Mouse (Mus musculus) embryonic facial prominence, embryonic 13.5 days (tissue): ENCODE measurements at regions not wholly inside any gene's neighbourhood (a gene's known extent, or its start where the extent isn't known, plus 50 kb on each side); places are given as distances from the start of the nearest gene placed in this dataset.

Experiments
- ATAC-seq: fragments of 200-750 bp; cut with Nextera tagmentation; 2 replicates; pipeline ENCODE4 v1.8.0; 2017; ENCODE audit warnings: low read depth; ENCODE audit not compliant: insufficient number of reproducible peaks, insufficient read depth, low FRiP score, low TSS enrichment
- H3K27ac ChIP-seq: fragments of 300-500 bp; sonication (generic); 2 replicates; pipeline ENCODE4 v1.5.1; 2015; ENCODE audit warnings: moderate library complexity, mild to moderate bottlenecking, inconsistent platforms
- H3K27me3 ChIP-seq: fragments of 300-500 bp; sonication (generic); 2 replicates; pipeline ENCODE4 v1.6.1; 2015; ENCODE audit warnings: mild to moderate bottlenecking, inconsistent platforms
- H3K36me3 ChIP-seq: fragments of 300-500 bp; sonication (generic); 2 replicates; pipeline ENCODE4 v1.6.1; 2015; ENCODE audit warnings: mild to moderate bottlenecking, inconsistent platforms
- H3K4me1 ChIP-seq: fragments of 300-500 bp; sonication (generic); 2 replicates; pipeline ENCODE4 v1.6.1; 2015; ENCODE audit warnings: inconsistent platforms
- H3K4me2 ChIP-seq: fragments of 300-500 bp; sonication (generic); 2 replicates; pipeline ENCODE4 v1.6.1; 2015; ENCODE audit warnings: moderate library complexity, mild to moderate bottlenecking, inconsistent platforms
- H3K4me3 ChIP-seq: fragments of 300-500 bp; sonication (generic); 2 replicates; pipeline ENCODE4 v1.5.1; 2015; ENCODE audit warnings: mild to moderate bottlenecking, inconsistent platforms
- H3K9ac ChIP-seq: fragments of 300-500 bp; sonication (generic); 2 replicates; pipeline ENCODE4 v1.6.1; 2015; ENCODE audit warnings: mild to moderate bottlenecking, inconsistent platforms
- H3K9me3 ChIP-seq: fragments of 300-500 bp; sonication (generic); 2 replicates; pipeline ENCODE4 v1.6.1; 2016; ENCODE audit warnings: inconsistent platforms
- WGBS: fragments of 180-500 bp; shearing (Covaris S2); methylation state at CpG from one replicate; pipeline ENCODE4 v1.1.7; 2015; ENCODE audit warnings: mixed read lengths; 5-methylcytosine and 5-hydroxymethylcytosine counted together

DNA sequence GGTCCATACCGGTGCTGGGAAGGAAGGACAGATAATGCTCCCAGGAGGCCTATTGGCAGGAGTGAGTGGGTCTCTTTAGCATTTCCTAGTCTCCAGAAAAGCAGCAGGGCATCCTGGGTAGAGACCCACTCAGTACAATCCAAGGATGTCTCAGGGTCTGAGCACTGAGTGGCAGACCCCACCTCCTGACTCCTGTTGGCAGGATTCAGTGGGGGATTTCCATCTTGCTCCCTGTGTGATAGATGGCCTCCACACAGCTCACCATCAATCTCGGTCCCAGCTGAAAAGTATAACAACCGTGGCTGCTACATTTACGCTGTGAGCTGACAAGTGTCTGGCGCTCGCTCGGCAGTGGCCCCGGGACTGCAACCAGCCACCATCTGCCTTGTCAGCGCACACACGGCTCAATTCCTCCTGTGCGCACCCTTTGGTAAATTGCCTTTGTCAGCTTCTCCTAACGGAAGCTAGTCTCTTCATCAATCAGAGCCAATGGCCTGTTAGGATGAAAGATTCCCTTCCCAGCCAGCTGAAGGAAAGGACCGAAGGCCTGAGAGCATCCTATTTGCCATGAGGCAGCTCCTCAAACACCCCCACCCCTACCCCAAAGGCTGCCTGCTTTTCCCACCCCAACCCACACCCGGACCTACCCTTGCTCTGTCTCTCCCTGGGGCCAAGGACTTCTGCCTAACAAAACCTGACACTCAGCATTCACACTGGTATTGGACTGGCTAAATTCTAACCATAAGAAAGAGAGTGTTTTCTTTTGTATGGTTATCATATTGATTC is 131.4 kb downstream of the Pja2 start:
- Histone ChIP-seq H3K27ac (no peak overlapping the region), H3K4me2 (no peak overlapping the region), H3K27me3 (no peaks in the 10 kb centered on the region), H3K9me3 (no peaks in the 10 kb centered on the region), H3K36me3 (no peaks in the 10 kb centered on the region), H3K4me1 (peaks cover 12% of the 10 kb centered on the region; the same call in 1 of the 2 replicates), H3K9ac (no peak overlapping the region), H3K4me3 (no peak overlapping the region)
- 88% methylated on average over 14 of the region's 14 CpGs for WGBS
- no peak for ATAC-seq

DNA sequence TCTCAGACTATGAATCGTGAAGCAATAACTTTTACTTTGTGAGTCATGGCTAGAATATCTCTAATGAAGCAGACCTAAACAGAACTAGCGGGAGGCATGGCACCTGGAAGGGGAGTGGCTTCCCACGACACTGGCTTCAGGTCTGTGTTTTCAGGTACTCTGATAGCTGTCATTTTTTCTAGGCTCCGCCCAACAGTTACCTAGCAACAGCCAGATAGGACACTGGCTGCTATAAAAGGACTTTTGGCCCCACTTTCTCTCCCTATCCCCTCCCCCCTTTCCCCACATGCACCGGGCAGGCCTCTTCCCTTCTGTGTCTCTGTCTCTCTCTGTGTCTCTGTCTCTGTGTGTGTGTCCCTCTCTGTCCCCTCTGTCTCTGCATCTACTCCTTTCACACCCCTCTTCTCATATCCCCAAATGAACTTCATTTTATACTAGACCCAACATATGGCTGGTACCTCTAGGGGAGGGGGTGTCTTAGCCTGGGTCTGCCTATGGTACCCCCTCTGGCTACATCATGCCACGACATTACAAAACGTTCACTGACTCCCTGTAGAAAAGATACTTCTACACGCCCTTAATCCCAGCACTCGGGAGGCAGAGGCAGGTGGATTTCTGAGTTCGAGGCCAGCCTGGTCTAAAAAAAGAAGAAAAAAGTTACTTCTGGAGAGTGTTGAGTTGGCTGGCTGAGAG is 132.3 kb downstream of the Pja2 start:
- Histone ChIP-seq H3K27ac (no peak overlapping the region), H3K9me3 (no peaks in the 10 kb centered on the region), H3K4me3 (no peak overlapping the region), H3K36me3 (no peaks in the 10 kb centered on the region), H3K4me1 (peaks cover 8% of the 10 kb centered on the region; the same call in 1 of the 2 replicates), H3K9ac (no peak overlapping the region), H3K27me3 (no peaks in the 10 kb centered on the region), H3K4me2 (no peak overlapping the region)
- WGBS, result 83% methylated on average over 10 of the region's 10 CpGs
- no peak for ATAC-seq

DNA sequence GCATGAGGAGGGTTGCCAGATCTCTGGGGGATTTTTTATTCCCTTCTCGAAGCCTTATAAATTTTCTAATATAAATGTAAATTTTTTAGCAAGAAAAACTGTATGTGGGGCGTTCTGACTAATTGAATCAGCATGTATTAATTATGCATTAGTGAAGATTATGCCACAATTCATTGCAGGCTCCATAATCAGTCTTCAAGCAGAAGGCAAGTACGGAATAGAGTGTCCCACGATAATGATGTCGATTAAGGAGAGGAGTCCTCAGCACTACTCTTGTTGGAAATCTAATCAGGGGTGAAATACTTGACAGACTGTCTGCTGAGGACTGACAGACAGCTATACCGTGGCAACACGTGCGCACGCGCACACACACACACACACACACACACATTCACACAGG is 135.3 kb downstream of the Pja2 start:
- no peak for ATAC-seq
- Histone ChIP-seq H3K27me3 (no peaks in the 10 kb centered on the region), H3K4me1 (no peaks in the 10 kb centered on the region), H3K27ac (no peak overlapping the region), H3K9ac (no peak overlapping the region), H3K4me3 (no peak overlapping the region), H3K4me2 (no peak overlapping the region), H3K36me3 (no peaks in the 10 kb centered on the region), H3K9me3 (no peaks in the 10 kb centered on the region)
- 88% methylated on average over 10 of the region's 10 CpGs for WGBS

DNA sequence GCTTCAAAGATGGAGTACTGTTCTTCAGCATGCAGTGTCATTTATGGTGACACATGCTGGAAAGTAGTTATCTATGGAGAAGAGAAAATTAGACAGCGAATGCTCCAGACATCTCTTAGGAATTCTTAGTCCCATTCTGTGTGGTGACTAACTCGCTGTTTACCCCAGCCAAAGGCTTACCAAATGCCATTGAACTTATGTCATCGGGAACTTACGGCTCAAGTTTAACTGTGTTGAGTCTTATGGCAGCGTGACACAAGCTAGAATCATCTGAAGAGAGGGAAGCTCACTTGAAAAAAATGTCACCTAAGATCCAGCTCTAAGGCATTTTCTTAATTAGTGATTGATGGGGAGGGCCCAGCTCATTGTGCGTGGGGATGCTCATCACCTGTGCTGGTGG is 138.7 kb downstream of the Pja2 start:
- no peaks in the 10 kb centered on the region for H3K4me1 ChIP-seq
- no peak overlapping the region for H3K27ac ChIP-seq
- no peaks in the 10 kb centered on the region for H3K9me3 ChIP-seq
- H3K27me3 ChIP-seq, result no peaks in the 10 kb centered on the region
- H3K9ac ChIP-seq, result no peak overlapping the region
- no peaks in the 10 kb centered on the region for H3K36me3 ChIP-seq
- no peak overlapping the region for H3K4me2 ChIP-seq
- WGBS, result 93% methylated on average over 6 of the region's 6 CpGs
- no peak overlapping the region for H3K4me3 ChIP-seq
- no peak for ATAC-seq
